Mouse (Mus musculus): ENCODE results near the gene Klkb1. TPM values are rescaled to one million over a fixed set of nuclear protein-coding genes. Genes with fewer than 3 reads are reported as not detected.

The Klkb1 gene
- polyA plus RNA-seq (2014; fragmentation: Illumina TruSeq; extraction: RNeasy Lipid Tissue Mini Kit (QIAGEN cat#74804); ENCODE audit: low replicate concordance): 2.8 TPM

GRCm38 (mm10) chr8:45294687-45295086, at the start of gene Klkb1:
Gene Klkb1 (minus strand): TSS chr8:45294859.

GRCm38 (mm10) chr8:45332685-45333409, 38.2 kb upstream of the Klkb1 start, which contains the start of gene Cyp4v3:
Gene Cyp4v3 (minus strand): TSS chr8:45333216.

GRCm38 (mm10) chr8:45308366-45308765, 13.7 kb upstream of the Klkb1 start, which contains the start of gene Gm45753:
Gene Gm45753 (minus strand): TSS chr8:45308466.

GRCm38 (mm10) chr8:45261920-45262319, 32.7 kb downstream of the Klkb1 start, which contains the start of gene F11:
Gene F11 (minus strand): TSS chr8:45262031.

Other genes with a start within 250 kb of the Klkb1 start
- 0.26 TPM for gene Mtnr1a, start 225.7 kb downstream of the Klkb1 start, polyA plus RNA-seq (2014; fragmentation: Illumina TruSeq; extraction: RNeasy Lipid Tissue Mini Kit (QIAGEN cat#74804); ENCODE audit: low replicate concordance)
- 0.19 TPM for gene F11, start 32.8 kb downstream of the Klkb1 start, polyA plus RNA-seq (2014; fragmentation: Illumina TruSeq; extraction: RNeasy Lipid Tissue Mini Kit (QIAGEN cat#74804); ENCODE audit: low replicate concordance)
- gene Gm45753, start 13.6 kb upstream of the Klkb1 start, polyA plus RNA-seq (2014; fragmentation: Illumina TruSeq; extraction: RNeasy Lipid Tissue Mini Kit (QIAGEN cat#74804); ENCODE audit: low replicate concordance): 0.37 TPM
- 1,063 TPM for gene Cyp4v3, start 38.4 kb upstream of the Klkb1 start, polyA plus RNA-seq (2014; fragmentation: Illumina TruSeq; extraction: RNeasy Lipid Tissue Mini Kit (QIAGEN cat#74804); ENCODE audit: low replicate concordance)
- 3.8 TPM for gene Fam149a, start 87.4 kb upstream of the Klkb1 start, polyA plus RNA-seq (2014; fragmentation: Illumina TruSeq; extraction: RNeasy Lipid Tissue Mini Kit (QIAGEN cat#74804); ENCODE audit: low replicate concordance)
- gene Tlr3, start 116.2 kb upstream of the Klkb1 start, polyA plus RNA-seq (2014; fragmentation: Illumina TruSeq; extraction: RNeasy Lipid Tissue Mini Kit (QIAGEN cat#74804); ENCODE audit: low replicate concordance): 108 TPM
- 23.9 TPM for gene Sorbs2, start 212.9 kb upstream of the Klkb1 start, polyA plus RNA-seq (2014; fragmentation: Illumina TruSeq; extraction: RNeasy Lipid Tissue Mini Kit (QIAGEN cat#74804); ENCODE audit: low replicate concordance)

All from small intestine, adult 10 weeks (tissue).